Mouse (Mus musculus) liver, adult 2 months (tissue): ENCODE data around the gene Gm48552.

Experiments used
- CTCF ChIP-seq: fragments of 200-500 bp; IDR thresholded peaks from 2 replicates; pipeline ENCODE4 v1.5.1; 2011; ENCODE audit warnings: low read depth, low read length, control low read depth
- POLR2A ChIP-seq: fragments of 200-500 bp; IDR thresholded peaks from 2 replicates; pipeline ENCODE4 v1.6.1; 2011; ENCODE audit warnings: low read length, control low read depth; ENCODE audit not compliant: insufficient read depth; ENCODE audit errors: extremely low read depth

DNA sequence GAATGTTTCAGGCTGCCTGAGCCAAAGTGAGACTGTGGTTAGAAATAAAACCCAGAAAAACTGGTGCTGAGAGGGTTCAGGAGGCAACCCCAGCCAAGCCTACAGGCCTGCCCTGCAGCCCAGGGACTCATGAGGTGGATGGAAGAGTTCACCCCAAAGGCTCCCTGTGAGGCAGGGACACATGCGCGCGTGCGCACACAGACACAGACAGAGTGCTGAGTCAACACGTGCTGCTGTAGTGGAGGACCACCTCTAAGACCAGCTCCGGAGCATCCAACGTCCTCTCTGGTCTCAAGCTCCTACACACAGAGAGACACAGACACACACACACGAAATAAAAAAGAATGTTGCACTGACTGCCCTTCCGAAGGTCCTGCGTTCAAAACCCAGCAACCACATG, 13.5 kb upstream of the Gm48552 start:
- TF ChIP-seq CTCF (no peak), POLR2A (no peak)
